Mouse (Mus musculus): ENCODE results near the gene Agt.

Agt gene

DNA sequence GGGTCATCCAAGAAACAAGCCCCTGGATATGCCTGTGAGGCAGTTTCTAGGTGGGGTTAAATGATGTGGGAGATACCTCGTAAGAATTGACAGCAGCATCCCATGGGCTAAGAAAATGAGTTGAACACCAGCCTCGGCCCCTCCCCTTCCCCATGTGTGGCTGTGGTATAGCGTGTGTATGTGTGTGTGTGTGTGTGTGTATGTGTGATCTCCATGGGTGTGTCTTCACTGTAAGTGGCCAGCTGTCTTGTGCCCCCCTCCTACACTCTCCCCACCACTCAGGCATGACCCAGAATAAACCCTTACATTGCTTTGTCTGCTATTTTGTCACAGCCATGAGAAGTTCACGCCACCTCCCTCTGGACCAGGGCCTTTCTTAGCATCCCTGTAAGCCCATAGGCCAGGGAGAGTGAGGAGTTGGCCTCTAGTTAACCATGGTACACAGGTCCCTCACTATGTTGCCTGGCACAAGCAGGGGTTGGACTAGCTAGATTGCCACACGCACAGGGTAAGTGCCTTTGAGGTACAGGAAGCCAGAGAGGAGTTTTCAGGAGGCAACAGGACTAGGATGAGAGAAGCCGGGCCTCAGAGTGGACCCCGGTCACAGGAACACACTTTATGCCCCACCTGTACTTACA is 14.3 kb downstream of the Agt start:
- no peak for DNase-seq (ENCODE audit: low read depth, low spot score)

DNA sequence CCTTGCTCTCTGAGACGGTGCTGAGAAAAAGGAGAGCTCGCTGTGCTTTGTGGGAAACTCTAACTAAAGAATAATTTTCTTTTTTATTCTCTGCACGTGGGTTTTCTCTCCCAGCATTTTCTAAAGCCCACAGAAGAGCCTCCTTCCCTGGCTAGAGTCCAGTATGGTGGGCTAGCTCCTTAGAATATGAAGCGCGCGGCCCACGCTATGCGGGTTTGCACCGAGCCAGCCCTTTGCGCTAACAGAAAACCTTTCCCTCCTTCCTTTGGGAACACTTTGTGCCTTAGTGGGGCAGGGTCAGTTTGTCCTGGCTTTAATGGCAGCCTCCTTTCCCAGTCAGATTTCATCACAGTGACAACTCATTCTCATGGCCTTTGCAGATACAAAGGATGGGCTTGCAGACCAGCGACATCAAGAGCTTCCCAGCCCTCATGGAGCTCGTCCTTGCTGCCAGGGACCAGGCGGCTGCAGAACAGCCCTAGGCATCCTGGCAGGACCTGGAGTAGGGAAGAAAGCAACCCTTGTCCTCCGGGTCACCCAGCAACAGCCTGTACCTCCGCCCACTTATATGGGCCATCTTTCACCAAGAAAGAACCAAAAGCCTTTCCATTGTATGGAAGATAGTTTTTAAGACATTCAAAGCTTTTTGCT is 18.4 kb downstream of the Agt start:
- no peak for DNase-seq (ENCODE audit: low read depth, low spot score)

DNA sequence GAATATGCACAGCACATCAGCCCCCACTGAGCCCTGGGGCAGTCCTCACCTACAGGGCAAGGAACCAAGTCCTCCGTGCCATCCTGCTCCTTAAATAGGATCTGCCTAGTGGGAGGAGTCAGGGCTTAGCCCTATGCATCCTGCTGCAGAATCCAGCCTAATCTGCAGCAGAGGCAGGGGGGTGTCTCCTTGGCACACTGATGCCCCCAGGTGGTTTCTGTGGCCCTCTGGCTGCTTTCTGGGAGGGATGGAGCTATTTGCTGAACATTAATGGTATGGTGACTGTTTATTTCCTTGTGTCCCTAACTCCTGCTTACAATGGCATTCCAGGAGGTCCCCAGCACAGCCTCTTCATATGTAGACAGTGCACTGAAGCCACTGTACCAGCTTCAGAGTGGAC is 21.3 kb downstream of the Agt start:
- DNase-seq (ENCODE audit: low read depth, low spot score), result no peak

DNA sequence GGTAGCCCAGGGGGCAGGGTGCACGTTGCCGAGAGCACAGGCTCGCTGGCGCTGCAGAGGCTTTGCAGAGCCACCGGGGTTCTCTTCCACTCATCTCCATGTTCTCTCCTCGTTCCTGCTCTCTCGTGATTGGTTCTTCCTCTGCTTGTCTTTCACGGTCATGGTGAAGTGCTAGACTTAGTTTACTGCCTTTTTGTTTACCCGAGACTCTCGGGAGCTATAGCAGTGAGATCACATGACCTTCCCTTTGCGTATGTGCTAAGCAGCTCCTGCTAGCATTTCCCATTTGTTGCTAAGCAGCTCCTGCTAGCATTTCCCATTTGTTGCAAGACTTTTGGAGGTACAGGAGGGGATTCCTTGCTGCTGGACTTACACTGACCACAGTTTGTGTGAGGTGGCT is 22.2 kb downstream of the Agt start:
- no peak for DNase-seq (ENCODE audit: low read depth, low spot score)

DNA sequence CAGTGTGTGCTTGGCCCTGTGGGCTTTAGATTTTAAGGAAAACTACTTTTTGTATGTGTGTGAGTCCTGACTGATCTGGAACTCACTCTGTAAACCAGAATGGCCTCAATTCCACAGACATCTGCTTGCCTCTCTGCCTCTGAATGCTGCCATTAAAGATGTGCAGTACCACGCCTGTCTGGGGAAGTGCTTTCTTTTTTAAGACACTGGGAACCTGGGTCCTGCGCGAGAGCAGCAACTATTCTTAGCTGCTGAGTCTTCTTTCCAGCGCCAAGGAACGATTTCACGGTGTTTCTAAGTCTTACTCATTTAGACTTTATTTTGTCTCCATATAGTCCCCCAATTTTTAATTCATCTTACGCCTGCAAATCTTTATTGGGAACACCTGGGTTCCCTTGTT is 22.7 kb downstream of the Agt start:
- DNase-seq (ENCODE audit: low read depth, low spot score), result no peak

DNA sequence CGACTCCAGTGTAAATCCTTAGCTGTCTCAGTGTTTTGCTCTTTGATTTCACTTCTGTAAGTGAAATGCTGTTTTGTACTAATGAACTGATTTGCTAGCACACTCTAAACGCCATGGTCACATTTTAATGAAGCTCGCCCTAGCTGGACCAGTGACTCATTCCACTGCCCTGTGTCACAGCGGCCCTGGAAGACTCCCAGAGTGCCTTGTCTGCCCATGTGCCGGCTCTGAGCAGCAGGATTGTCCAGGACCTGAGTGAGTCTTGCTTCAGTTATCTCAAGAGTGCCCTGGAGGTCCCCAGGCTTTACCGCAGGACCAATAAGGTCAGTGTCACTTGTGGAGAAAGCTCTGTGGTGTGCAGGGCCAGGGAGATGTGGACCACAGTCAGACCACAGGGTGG is 23.1 kb downstream of the Agt start:
- no peak for DNase-seq (ENCODE audit: low read depth, low spot score)

DNA sequence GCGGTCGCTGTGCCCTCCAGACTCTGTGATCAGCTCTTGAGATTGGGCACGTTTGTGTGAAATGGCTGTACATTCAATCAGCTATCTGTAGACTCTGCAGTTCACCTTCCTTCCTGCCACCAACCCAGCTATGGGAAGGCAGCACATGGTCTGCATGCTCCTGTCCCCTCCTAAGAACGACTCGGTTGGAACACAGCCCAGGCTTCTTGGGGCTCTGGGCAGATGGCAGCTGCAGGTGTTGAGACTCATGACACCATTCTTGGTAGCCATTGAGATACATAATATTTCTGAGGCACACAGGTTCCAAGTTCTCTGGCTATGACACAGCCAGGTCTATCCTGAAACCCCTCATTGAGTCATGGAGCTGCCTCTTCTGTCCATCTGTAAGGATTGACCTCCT is 26.2 kb downstream of the Agt start:
- no peak for DNase-seq (ENCODE audit: low read depth, low spot score)

DNA sequence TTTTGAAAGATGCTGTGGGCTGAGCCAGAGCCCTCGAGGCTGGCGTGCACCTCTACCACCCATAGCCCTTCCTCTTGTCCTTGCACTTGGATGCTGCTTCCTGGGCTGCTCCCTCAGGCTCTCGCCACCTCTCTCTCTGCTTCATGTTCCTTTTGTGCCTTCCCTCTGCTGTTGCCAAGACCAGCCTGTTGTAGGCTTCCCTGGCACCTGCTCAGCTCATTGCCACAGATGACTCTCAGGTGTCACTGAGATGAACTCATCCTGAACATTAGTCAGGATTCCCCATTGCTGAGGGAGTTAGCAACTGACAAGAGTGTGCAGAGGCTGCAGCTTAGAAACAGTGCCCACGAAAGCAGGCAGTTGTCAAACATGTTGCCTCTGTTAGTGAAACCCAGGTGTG is 27.5 kb downstream of the Agt start:
- DNase-seq (ENCODE audit: low read depth, low spot score), result no peak

DNA sequence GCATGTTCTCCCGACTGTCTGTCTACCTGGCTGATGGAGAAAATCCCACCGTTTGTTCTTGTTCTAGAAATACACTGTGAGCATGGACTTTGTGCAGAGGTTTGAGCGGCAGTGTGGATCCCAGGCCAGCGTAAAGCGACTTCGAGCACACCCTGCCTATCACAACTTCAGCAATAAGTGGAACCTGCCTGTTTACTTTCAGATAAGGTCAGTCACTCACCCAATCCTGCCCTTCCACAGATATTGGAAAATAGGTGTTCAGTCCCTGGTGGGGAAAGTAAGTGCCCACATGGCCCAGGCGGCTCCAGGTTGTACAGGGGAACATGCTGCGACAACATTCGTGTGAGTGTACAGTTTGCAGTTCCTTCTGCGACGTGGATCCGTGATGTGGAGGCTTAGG is 28.6 kb downstream of the Agt start:
- no peak for DNase-seq (ENCODE audit: low read depth, low spot score)

DNA sequence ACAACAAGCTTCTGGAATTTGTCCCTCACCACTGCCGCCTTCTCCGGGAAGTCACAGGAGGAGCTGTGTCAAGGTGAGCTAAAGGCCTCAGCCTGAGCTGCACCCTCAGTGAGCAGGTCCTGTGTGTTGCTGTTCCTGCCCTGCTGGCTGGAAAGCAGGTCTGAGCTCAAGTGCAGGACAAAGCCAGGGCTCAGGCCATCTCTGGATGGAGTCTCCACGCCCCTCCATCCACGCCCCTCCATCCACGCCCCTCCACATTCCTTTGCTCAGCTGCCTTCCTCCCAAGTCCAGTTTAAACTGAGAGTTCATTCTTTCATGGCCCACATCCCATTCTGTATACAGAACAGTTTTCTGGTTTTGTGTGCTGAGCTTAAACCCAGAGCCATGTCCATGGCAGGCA is 34.1 kb downstream of the Agt start:
- DNase-seq (ENCODE audit: low read depth, low spot score), result no peak

DNA sequence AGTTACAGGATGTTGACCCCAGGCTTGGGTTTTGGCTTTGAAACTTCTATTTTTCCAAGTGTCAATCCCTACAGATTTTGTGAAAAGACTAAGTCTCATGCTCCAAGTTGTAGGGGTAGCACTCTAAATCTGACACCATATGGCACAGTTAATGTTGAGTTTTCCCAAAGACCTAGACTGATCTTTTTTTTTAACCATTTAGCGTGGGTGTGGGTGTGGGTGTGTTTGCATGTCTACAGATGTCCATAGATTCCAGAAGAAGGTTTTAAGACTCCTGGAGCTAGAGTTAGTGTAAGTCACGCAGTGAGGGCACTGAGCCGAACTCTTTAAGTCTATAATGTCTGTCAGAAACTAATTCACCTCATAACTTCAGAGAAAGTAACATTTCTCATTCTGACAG is 36.9 kb downstream of the Agt start:
- no peak for DNase-seq (ENCODE audit: low read depth, low spot score)

DNA sequence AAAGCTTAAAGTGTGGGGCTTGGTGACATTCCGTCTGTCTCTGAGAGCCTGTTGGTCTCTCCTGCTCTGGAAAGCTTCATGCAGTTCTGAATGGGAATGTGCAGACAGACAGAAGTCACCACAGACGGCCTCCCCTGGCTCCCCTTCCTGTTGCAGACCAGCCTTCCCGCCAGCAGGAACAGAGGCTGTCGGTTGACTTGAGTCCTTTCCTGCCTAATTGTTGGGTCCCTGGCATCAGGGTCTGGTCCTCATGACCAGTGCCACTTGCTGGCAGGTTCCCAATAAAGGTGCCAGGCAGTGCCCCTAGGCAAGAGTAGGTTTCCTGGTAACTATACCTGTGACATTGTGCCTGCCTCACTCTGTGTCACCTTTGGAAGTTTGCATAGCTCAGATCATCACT is 38.5 kb downstream of the Agt start:
- DNase-seq (ENCODE audit: low read depth, low spot score), result no peak

DNA sequence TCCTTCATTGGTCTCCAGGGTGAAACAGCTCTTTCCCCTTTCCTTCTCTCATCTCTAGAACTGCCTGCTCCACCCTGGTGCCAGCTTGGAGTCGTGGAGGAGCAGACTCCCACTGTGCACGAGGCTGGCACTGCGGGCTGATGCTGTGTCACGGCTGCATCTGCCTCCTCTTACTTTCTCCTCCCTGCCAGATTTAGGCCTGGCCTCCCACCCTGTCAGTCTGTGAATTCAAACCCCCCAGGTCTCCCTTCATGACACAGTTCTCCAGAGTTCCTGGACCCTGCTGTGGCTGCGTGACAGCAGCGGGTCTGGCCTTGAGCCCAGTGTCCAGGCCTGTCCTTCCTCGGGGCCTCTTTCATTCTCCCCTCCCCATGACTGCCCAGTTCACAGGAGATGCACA is 39.0 kb downstream of the Agt start:
- DNase-seq (ENCODE audit: low read depth, low spot score), result no peak

DNA sequence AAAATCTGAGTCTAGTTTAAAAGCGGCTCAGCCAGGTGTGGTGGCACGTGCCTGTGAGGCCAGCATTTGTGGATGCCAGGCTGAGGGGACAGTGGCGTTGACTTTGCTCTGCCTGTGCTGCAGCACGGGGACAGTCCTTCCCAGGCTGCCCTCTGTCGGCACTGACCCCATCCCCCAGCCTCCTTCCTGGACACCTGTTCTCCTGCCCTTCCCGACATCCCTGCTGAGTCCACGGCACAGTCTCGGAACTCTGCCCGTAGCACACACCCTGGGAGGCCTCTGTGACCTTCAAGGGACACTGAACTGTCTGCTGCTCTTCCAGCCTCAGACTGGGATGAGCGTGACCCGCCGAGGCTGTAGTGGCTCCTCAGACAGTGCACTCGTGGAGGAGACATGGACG is 39.4 kb downstream of the Agt start:
- no peak for DNase-seq (ENCODE audit: low read depth, low spot score)

DNA sequence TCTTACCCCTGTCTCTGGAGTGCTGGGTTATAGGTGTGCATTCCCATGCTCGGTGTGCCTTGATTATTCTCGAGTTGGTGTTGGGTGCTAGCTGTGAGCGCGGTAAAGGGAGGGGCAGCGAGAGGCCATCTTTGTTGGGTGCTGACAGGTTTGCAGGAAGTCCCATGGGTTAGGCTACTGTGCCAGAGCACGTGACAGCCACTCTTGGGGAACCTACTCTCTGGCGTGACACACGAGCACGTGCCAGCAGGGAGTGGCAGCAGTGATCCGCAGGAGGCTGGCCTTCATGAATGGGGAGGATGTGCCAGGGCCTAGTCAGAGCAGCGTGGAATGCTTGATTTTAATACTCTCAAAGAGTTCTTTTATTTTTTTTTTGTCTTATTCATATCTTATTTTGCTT is 43.2 kb downstream of the Agt start:
- no peak for DNase-seq (ENCODE audit: low read depth, low spot score)

DNA sequence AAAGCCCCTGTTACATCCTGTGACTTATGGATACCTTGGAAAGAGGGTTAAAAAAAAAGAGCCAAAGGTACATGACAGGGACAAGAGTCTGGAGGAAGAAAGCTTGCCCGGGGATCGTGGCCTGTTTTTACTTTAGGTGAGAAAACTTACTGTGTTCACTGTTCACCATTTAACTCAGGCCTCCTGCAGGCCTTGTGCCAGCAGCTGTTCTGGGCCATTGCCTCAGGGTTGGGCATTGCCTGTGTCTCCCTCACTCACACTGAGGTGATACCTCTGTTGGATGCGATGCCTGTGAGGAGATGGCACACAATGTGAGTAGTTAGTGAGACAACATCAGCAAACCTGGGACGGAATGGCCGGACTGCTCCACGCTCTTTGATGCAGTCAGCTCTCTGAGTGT is 47.6 kb downstream of the Agt start:
- DNase-seq (ENCODE audit: low read depth, low spot score), result no peak

DNA sequence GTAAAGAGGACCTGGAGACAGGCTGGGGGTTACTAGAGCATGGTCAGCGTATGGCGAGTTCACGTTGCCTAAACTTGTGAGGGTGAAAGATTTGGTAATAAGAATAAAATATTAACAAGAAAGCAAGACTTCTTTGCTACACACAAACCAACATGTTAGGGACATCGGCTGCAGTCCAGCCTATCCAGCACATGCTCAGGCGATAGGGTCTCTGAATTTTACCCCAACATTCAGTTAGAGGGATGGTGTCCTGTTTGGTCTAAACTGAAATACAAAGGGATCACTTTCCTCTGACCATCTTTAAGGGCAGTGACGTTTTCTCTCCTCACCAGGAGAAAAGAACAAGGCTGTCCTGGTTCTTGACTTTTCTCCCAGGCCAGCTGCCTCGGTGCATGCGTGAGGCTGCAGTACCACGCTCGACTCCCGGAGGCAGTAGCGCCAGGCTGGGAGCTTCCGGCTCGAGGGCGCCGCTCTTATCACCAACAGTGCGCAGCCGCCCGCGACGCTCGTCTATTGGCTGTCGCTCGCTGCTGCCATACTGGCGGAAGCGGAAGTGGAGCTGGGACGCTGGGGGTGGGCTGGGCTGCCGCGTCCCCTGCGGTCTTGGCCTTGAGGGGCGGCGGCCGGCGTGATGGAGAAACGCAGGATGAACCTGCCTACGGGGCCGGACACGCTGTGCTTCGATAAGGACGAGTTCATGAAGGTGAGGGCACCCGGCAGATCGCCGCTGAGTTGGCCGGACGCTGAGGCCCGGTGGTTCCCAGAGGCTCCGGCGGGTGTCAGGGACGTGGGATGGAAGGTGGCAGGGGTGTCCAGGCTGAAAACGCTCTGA is 49.0 kb downstream of the Agt start, which contains the start of gene Cog2:
Gene Cog2, plus strand, starts transcription at position 519 of the 832 bp plus-strand sequence.
- DNase-seq (ENCODE audit: low read depth, low spot score), result peak; percentile 95

DNA sequence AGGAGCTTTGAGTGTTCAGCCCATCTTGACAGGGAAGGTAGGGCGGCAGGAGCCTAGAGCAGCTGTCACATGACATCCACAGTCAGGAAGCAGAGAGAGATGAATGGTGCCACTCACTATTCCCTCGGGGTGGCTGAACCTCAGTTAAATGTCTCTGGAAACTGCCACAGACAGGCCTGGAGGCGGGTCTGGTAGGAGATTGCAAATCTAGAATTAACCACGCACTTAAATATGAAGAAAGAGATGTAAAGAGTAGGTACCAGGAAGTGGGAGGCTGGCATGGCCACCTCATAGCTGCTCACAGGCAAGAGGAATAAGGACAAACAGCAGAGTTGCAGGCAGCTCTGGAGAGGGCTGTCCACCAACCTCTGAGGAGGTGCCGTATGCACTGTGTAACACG is 52.4 kb downstream of the Agt start:
- no peak for DNase-seq (ENCODE audit: low read depth, low spot score)

DNA sequence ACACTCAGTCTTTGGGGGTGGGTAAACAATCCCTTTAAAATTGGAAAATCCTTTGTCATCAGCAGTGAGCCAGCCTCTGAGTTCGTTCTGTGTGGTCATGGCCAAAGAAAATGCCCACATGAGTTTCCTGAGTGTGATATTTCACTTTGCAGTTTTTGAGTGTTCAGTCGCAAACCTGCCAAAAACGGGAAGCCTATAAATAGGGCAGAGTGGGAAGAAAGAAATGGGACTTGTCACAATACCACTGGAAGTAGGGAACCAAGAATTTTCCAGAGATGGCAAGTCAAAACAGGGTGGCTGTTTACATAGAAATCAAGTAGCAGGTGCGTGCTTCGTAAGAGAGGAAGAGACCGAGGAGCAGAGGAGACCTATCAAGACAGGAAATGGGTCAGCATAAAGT is 53.0 kb downstream of the Agt start:
- no peak for DNase-seq (ENCODE audit: low read depth, low spot score)

DNA sequence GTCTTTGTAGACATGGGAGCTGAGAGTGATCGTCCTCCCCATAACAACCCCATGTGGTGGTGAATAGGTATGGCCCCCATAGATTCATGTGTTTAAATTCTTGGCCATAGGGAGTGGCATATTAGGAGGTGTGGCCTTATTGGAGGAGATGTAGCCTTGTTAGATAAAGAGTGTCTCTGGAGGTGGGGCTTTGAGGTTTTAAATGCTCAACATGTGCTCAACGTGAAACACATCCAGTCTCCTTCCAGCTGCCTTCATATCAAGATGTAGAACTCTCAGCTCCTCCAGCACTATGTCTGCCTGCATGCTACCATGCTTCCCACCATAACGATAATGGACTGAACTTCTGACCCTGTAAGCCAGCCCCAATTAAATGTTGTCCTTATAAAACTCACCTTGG is 53.5 kb downstream of the Agt start:
- no peak for DNase-seq (ENCODE audit: low read depth, low spot score)

DNA sequence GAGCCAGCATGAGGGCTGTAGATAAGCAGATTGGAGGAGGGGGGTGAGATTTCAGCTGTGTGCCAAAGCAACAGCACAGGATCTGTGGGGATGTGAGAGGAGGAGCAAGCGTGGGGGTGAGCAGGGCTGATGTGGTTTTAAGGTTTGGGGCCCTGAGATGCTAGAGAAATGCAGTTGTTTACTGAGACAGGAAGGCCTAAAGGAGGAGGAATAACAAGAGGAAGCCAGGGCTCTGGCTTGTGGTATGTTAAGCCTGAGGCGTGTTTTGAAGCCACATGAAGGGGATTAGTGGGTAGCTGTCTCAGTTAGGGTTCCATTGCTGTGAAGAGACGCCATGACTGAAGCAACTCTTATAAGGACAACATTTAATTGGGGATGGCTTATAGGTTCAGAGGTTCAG is 60.4 kb downstream of the Agt start:
- DNase-seq (ENCODE audit: low read depth, low spot score), result no peak

DNA sequence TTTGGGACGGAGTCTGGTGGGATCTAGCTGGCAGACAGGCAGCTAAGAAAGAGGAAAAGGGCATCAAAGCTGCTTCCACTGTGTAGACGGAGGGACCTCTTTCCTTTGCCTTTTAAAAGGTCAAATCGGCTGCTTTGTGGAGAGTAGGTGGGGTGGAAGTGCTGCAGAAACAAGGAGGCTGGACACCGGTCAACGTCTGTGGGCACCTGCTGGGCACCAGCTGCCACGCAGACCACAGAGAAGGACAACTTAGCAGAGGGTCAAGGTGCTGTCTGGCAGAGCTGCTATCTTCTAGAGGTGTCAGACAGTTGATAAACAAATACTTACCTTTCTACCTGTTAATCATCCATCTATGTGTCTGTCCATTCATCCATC is 61.2 kb downstream of the Agt start:
- no peak for DNase-seq (ENCODE audit: low read depth, low spot score)

Measured in mesoderm, embryonic 11.5 days (tissue).